Mouse (Mus musculus) cerebellum, adult 9-10 months (tissue): ENCODE measurements at regions not wholly inside any gene's neighbourhood (a gene's known extent, or its start where the extent isn't known, plus 50 kb on each side); places are given as distances from the start of the nearest gene placed in this dataset.

Experiments
- DNase-seq: peaks from one replicate; pipeline ENCODE4 v3.0.0; 2022

DNA sequence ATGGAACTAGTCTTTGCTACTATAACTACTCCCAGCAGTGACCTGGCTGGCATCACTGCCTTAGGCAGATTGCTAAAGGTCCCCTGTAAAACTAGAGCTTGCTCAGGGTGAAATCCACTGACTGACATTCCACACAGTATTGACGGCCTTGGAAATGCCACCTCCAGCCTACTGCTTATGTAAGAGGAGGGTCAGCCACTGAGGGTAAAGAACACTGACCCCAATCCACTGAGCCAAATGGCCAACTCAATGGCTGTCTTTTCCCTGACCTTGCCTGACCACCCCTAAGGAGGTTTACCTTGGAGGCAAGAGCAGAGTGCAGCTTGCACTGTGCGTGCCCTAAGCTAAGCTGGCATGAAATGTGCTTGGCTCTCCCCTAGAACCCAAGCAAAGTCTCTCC is 216.0 kb upstream of the Foxq1 start:
- no peak for DNase-seq

DNA sequence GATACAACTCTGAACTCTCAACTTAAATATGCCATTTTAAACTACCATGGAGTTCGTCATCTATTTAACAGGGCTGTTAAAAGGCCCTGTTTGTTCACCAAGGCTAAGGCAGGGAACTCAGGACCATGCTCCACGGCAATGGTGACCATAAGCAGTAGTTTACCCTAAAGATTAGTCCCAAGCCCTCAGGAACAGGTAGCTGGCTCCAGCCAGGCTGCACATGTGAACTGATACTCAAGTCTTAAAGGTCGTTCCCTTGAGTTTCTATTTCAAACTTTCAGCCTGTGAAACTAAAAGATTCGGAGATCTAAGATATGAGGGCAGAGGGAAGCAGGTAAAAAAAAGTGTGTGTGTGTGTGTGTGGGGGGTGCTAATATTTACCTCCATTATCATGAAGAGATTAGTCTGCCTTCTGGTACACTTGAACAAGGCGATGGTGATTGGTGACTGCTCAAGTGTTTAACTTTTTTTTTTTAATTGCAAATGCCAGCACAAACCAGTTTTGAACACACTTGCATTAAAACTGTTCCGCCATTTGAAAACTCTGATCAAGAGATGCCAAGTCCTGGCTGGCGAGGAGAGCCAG is 215.5 kb upstream of the Foxq1 start:
- DNase-seq = no peak

DNA sequence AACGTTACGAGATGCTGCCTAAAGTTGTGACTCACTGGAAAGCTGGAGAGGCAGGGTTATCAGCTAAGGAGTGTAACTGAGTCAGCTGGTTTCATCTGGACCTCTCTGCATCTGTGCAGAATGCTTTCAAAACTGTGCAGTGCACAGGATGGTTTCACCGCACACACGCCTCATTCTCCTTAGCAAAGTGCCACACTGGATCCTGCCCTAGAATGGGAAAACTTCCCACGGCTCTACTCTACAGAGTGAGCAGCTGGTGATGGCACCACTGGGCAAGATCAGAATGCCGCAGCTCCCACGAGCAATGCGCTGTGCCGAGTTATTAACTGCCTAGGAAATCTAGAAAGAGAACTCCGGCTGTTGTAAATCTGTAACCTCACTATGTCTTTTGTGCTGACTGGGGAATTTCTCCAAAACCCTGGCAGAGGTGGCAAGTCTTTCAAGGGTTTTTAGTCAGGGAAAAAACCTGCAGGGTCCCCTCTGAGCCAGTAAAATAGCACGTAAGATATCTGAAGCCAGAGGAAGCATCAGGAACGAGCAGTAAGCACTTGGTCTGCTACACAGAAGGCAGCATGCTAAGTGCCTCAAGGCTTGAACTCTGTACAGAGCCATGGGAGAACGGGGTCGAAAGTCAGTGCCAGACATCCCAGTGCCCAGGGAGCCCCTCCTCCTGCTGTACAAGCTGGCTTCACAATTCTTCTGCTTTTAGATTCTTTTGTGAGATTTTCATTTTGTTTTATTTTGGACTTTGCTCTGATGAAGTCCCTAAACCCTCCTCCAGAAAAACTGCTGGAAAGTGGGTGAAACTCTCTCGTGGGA is 214.4 kb upstream of the Foxq1 start:
- DNase-seq = no peak

DNA sequence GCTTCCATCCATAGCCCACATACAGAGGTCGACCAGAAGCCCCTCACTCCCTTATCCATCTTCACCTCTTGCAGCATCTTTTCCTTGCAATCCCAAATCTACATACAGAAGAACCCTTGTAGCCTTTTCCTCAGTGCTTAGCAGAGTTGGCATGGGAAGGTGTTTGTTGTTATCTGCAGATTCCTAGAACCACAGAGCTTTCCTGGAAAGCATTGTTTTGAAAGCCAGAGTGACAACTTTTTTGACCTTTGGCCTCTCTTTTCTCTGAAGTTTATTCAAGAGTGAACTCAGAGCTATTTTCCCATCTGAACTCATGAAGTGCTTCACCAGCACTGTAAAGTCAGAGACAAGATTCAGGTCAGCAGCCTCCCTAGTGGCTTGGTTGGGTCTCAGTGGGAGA is 209.7 kb upstream of the Foxq1 start:
- DNase-seq = no peak

DNA sequence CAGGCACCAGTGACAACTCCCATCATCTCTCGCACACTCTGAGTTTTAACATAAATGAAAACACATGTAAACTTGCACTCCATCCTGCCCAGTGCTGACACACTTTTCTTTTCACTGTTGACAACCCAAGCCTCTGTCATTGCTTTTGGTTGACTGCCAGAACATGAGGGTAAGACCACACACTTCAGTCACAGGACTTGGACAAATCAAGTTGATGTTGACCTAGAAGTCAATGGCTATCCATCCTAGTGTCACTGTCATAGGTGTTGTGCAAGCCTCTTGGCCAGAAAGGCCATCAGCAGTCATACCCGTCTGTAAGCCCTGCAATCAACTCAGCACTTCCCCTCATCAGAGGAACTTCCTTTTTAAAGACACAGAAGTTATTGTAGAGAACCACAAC is 208.9 kb upstream of the Foxq1 start:
- no peak for DNase-seq

- DNase-seq = no peak
Observed at GRCm38 (mm10) chr13:31349671-31350070, 206.3 kb upstream of the Foxq1 start.

GRCm38 (mm10) chr13:31351481-31351880 is 204.5 kb upstream of the Foxq1 start:
- DNase-seq = no peak

DNA sequence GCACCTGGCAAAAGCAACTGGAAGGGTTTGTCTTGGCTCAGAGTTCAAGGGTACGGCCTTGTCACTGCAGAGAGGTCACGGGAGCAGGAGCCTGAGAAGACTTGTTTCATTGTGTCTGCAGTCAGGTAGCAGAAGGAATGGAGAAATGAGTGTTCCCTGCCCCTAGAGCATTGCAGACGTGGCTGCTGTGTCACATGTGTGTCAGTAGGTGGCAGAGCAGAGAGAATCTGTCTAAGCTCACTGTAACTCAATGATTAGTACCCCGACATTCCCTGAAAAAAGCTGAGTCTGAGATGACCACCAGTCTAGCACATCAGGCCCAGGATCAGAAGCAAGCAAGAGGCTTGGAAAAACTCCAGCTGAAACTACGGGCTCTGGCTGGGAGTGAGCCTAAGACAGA is 203.1 kb upstream of the Foxq1 start:
- no peak for DNase-seq

GRCm38 (mm10) chr13:31359353-31359752 is 196.6 kb upstream of the Foxq1 start:
- DNase-seq = no peak

GRCm38 (mm10) chr13:31362386-31362785 is 193.5 kb upstream of the Foxq1 start:
- DNase-seq = no peak

DNA sequence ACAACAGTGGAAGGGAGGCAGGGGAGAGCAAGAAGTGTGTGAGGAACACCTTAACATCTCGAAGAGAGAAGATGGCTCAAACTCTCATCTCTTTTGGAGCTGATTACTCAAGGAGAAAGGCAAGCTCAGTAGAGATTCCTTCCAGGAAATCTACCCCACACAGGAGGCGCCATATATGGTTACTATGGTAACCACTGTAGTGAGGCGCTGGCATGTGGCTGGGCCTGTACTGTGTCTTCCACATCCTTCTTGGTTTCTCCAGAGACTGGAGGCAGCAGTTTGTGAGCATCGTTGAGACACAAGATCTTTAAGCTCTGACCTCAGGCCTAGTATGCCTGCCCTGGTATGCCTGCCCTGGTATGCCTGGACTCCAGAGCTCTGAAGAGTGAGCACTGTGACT is 191.6 kb upstream of the Foxq1 start:
- no peak for DNase-seq

GRCm38 (mm10) chr13:31367226-31367625 is 188.7 kb upstream of the Foxq1 start:
- no peak for DNase-seq

DNA sequence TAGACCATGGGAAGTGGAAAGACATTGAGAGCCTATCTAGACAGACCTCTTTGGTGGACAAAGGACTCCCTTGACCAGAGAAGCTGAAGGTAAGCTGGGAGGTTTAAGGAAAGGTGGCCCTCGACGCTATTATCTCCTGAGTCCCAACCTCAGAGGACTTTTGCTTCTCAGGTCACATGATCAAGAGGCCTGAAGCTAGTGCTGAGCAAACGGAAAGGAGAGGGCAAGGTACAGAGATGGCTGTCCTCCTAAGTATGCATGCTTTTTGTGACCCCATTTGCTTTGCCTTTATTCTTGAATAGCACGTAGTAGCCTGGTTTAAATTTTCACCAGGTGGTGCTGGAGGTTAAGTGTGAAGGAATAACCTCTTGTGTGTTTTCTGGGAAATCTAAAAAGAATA is 186.8 kb upstream of the Foxq1 start:
- no peak for DNase-seq

- no peak for DNase-seq
Observed at GRCm38 (mm10) chr13:31370873-31371272, 185.1 kb upstream of the Foxq1 start.

DNA sequence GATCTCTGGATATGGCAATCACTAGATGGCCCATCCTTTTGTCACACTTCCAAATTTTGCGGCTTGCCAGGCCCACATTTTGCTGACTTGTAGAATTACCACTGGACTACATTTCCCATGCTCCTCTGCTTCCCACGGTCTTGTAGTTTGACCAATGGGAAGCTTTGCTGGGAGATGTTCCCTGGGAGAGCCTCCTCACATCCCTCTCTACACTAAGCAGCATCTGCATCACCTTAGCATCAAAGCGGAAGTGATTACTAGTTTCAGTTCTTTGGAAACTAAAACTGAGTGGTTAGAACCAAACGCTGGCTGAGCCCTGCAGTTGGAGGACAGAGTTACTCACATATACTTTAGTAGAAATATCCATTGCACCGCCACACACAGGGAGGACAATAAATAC is 181.9 kb upstream of the Foxq1 start:
- no peak for DNase-seq

DNA sequence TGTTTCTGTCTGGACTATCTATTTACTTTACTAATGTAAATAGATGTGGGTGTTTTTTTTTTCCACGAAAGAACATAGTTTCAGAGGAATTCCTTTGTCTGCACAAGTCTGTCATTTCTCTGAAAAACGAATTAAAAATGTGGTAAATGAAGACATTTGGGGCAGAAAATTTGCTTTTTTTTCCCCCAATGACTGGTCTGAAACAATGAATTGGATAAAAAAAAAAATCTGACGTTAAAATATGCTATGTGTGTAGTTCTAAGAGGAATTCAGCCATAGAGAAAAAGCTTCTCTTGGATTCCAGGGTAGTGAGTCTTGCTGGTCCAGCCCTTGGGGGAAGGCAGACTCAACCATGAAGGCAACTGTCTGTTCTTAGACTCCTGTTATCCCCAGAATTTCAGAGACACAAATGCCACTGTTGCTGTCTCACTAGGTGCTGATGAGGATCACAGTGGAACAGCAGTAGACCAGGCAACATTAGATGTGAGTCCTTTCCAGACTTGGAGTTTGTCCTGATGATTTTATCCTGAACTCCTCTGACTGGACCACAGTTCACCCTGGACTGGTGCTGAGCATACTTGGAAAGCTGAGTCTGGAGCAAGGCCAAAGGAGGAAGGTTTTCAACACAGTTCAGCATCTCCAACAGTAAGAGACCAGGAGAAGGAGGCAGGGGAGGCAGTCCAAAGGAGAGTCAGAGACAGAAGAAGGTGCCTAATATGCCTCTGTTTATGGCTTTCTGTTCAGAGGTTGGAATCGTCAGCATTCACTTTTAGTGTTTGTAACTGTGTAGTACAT is 162.3 kb upstream of the Foxq1 start:
- DNase-seq = no peak

GRCm38 (mm10) chr13:31396216-31396910 is 159.6 kb upstream of the Foxq1 start:
- no peak for DNase-seq

DNA sequence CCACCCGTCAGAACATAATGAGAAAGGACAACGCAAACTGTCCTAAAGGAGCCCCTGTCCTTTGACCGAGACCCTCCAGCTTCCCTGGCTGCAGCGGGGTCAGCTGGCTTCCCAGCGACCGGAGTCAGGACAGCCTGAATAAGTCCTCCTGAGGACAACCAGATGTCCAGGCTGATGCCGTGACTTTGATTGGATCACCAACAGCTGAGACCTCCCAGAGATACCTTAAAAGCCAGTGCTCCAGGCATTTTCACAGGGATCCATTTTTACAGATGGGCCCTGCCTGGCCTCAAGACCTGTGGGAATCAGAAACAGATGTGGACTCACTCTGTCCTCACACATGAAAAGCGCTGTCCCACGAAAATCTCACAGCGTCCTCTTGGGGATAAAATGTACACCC is 158.7 kb upstream of the Foxq1 start:
- no peak for DNase-seq

- no peak for DNase-seq
Observed at GRCm38 (mm10) chr13:31400401-31400800, 155.5 kb upstream of the Foxq1 start.

GRCm38 (mm10) chr13:31405312-31405711 is 150.6 kb upstream of the Foxq1 start:
- no peak for DNase-seq

- DNase-seq = no peak
Observed at GRCm38 (mm10) chr13:31408439-31409122, 147.4 kb upstream of the Foxq1 start.

GRCm38 (mm10) chr13:31409123-31409513 is 146.8 kb upstream of the Foxq1 start:
- DNase-seq = no peak

GRCm38 (mm10) chr13:31421556-31421955 is 134.4 kb upstream of the Foxq1 start:
- DNase-seq = no peak
